Mouse (Mus musculus) CH12.LX (cell line): ENCODE data around the gene Hba-x. TPM values are rescaled to one million over a fixed set of nuclear protein-coding genes. Genes with fewer than 3 reads are reported as not detected.
"Not testable (repeated sequence)": the region's sequence is repeated elsewhere in the genome, so short reads cannot be mapped to it uniquely, and the experiment has no call there.

Source experiments
- DNase-seq: peaks from one replicate; pipeline ENCODE4 v3.0.0-alpha.2; 2013; ENCODE audit errors: extremely low read depth
- H3K27ac ChIP-seq: 2 replicates; pipeline ENCODE4 v1.5.1; 2012; ENCODE audit warnings: low read depth, mild to moderate bottlenecking, control low read depth, moderate library complexity; ENCODE audit not compliant: insufficient read depth
- H3K27me3 ChIP-seq: replicated peaks from 2 replicates; pipeline ENCODE3; 2012; ENCODE audit warnings: inconsistent platforms
- H3K36me3 ChIP-seq, 2 experiments: replicated peaks in 1 of 2; 2 replicates each; pipeline versions ENCODE3 to v1.6.1; 2012; ENCODE audit warnings: inconsistent platforms in 1 of 2, low read length in 1 of 2, mild to moderate bottlenecking in 1 of 2, mixed read lengths in 1 of 2, moderate library complexity in 1 of 2; ENCODE audit not compliant: control insufficient read depth in 1 of 2, insufficient read depth in 1 of 2
- H3K4me1 ChIP-seq, 2 experiments: 2 replicates each; pipeline ENCODE4 v1.6.1; 2012; ENCODE audit warnings: inconsistent platforms in 1 of 2, moderate library complexity in 1 of 2; ENCODE audit not compliant: insufficient read depth in 2 of 2, control insufficient read depth in 1 of 2
- H3K4me2 ChIP-seq: 2 replicates; pipeline ENCODE4 v1.6.1; 2012; ENCODE audit warnings: low read depth, mild to moderate bottlenecking, control low read depth; ENCODE audit not compliant: poor library complexity, insufficient read depth, severe bottlenecking
- H3K4me3 ChIP-seq, 3 experiments: fragments of 150-350 bp in 1 of 3; sonication (generic) in 1 of 3; replicated peaks in 1 of 3; 2 replicates each; pipeline versions ENCODE3 to v1.5.1; 2011 to 2012; ENCODE audit warnings: low read depth in 2 of 3, low read length in 2 of 3, mild to moderate bottlenecking in 2 of 3, moderate library complexity in 2 of 3, control low read depth in 1 of 3, improper control_type of control experiment in 1 of 3, inconsistent platforms in 1 of 3, mixed read lengths in 1 of 3; ENCODE audit not compliant: poor library complexity in 1 of 3
- H3K79me2 ChIP-seq: replicated peaks from 2 replicates; pipeline ENCODE4 v1.6.1; 2012; ENCODE audit warnings: mild to moderate bottlenecking, moderate library complexity; ENCODE audit not compliant: control insufficient read depth, poor library complexity, insufficient read depth, severe bottlenecking; ENCODE audit errors: extremely low read depth
- H3K9ac ChIP-seq: 2 replicates; pipeline ENCODE4 v1.6.1; 2012; ENCODE audit warnings: low read depth, mild to moderate bottlenecking, control low read depth, moderate library complexity; ENCODE audit not compliant: insufficient read depth
- H3K9me3 ChIP-seq: replicated peaks from 2 replicates; pipeline ENCODE3; 2012; ENCODE audit warnings: low read length, inconsistent platforms, mixed read lengths
- CHD1 ChIP-seq: IDR thresholded peaks from 2 replicates; pipeline ENCODE4 v1.6.1; 2012; ENCODE audit warnings: low read depth, low read length, improper control_type of control experiment, inconsistent platforms
- CTCF ChIP-seq, 2 experiments: IDR thresholded peaks in 1 of 2; conservative IDR thresholded peaks in 1 of 2; 2 replicates each; pipeline ENCODE4 v1.5.1; 2011 to 2012; ENCODE audit warnings: low read depth in 2 of 2, low read length in 2 of 2, improper control_type of control experiment in 1 of 2, inconsistent platforms in 1 of 2, mild to moderate bottlenecking in 1 of 2, moderate library complexity in 1 of 2
- E2F4 ChIP-seq: IDR thresholded peaks from 2 replicates; pipeline ENCODE4 v1.6.1; 2011; ENCODE audit warnings: low read depth, low read length, improper control_type of control experiment; ENCODE audit not compliant: insufficient replicate concordance
- ELF1 ChIP-seq: IDR thresholded peaks from 2 replicates; pipeline ENCODE4 v1.6.1; 2014; ENCODE audit warnings: low read depth, mild to moderate bottlenecking, inconsistent platforms, low read length, improper control_type of control experiment
- GABPA ChIP-seq: IDR thresholded peaks from 2 replicates; pipeline ENCODE4 v1.6.1; 2012; ENCODE audit warnings: low read depth, low read length, improper control_type of control experiment, inconsistent platforms; ENCODE audit not compliant: insufficient replicate concordance
- IRF4 ChIP-seq: IDR thresholded peaks from 2 replicates; pipeline ENCODE4 v1.6.1; 2014; ENCODE audit warnings: low read depth, mild to moderate bottlenecking, inconsistent platforms, low read length, improper control_type of control experiment
- JUN ChIP-seq: IDR thresholded peaks from 2 replicates; pipeline ENCODE4 v1.6.1; 2011; ENCODE audit warnings: low read depth, mild to moderate bottlenecking, low read length, improper control_type of control experiment, moderate library complexity; ENCODE audit not compliant: insufficient read depth
- KAT2A ChIP-seq: IDR thresholded peaks from 2 replicates; pipeline ENCODE4 v1.6.1; 2012; ENCODE audit warnings: low read length, improper control_type of control experiment, inconsistent platforms; ENCODE audit not compliant: insufficient replicate concordance
- MAZ ChIP-seq: IDR thresholded peaks from 2 replicates; pipeline ENCODE4 v1.6.1; 2012; ENCODE audit warnings: low read depth, mild to moderate bottlenecking, inconsistent platforms, low read length, improper control_type of control experiment, moderate library complexity
- RCOR1 ChIP-seq: conservative IDR thresholded peaks from 2 replicates; pipeline ENCODE4 v1.6.1; 2012; ENCODE audit warnings: low read depth, mild to moderate bottlenecking, inconsistent platforms, low read length, improper control_type of control experiment
- SIN3A ChIP-seq: IDR thresholded peaks from 2 replicates; pipeline ENCODE4 v1.6.1; 2012; ENCODE audit warnings: low read length, improper control_type of control experiment, inconsistent platforms
- ZC3H11A ChIP-seq: IDR thresholded peaks from 2 replicates; pipeline ENCODE4 v1.6.1; 2012; ENCODE audit warnings: low read depth, mild to moderate bottlenecking, inconsistent platforms, low read length, improper control_type of control experiment
- ZKSCAN1 ChIP-seq: IDR thresholded peaks from 2 replicates; pipeline ENCODE4 v1.6.1; 2012; ENCODE audit warnings: low read depth, inconsistent platforms, low read length, improper control_type of control experiment, borderline replicate concordance
- dilution Hi-C: fragments of 300-500 bp; cut with MboI; formaldehyde crosslinking; loops from 2 replicates; pipeline ENCODE4 v1.14.3; 2020; ENCODE audit warnings: low sequenced_read_pairs; ENCODE audit not compliant: extremely low pct_unique_long_range_greater_than_20kb, extremely low pct_ligation_motif_present
- in situ Hi-C: fragments of 300-500 bp; cut with MboI; formaldehyde crosslinking; loops from 3 replicates; pipeline ENCODE4 v1.14.3; 2019; ENCODE audit warnings: low sequenced_read_pairs, low pct_ligation_motif_present, low pct_unique_long_range_greater_than_20kb, mixed read lengths
- polyA plus RNA-seq: library from polyadenylated mRNA; unstranded; fragments of >175 nt; gene quantifications from 2 replicates; pipeline ENCODE4 v1.2.1, GENCODE M21; 2012; ENCODE audit warnings: low read depth; ENCODE audit not compliant: insufficient read length
- total RNA-seq, 2 experiments: library from RNA; depleted of rRNA; stranded (reverse); fragments of 300-350 nt in 1 of 2; fragments of >200 nt in 1 of 2; gene quantifications; 2 replicates each; pipeline ENCODE4 v1.2.3; 2012 to 2014

Gene Hba-x
- total and polyA plus RNA-seq, 3 experiments: not detected

GRCm38 (mm10) chr11:32280646-32281045 is 4.4 kb downstream of the Hba-x start:
- no peak overlapping the region for H3K9ac ChIP-seq

GRCm38 (mm10) chr11:32281416-32282144 is 5.4 kb downstream of the Hba-x start:
- no peaks in the 10 kb centered on the region for H3K79me2 ChIP-seq
- dilution Hi-C loops: no loop called here
- H3K4me2 ChIP-seq: no peak overlapping the region
- TF ChIP-seq CTCF (conservative IDR thresholded peaks at IDR 0.05 in 1 of 2, IDR thresholded peaks at IDR 0.05 in 1 of 2; ENCODE audit: low read depth in 2 of 2, low read length in 2 of 2) (no peak), RCOR1 (no peak), E2F4 (no peak), MAZ (no peak), JUN (no peak), IRF4 (no peak), CHD1 (no peak), ELF1 (no peak), SIN3A (no peak), ZKSCAN1 (no peak)
- TF ChIP-seq, all 38 proteins: peak for 0
- Histone ChIP-seq H3K9me3 (no peaks in the 10 kb centered on the region), H3K4me3 (no peak overlapping the region), H3K9ac (no peak overlapping the region), H3K4me1 (peaks cover 4 to 19% of the 10 kb centered on the region in 2 experiments; a peak in 3 of 4 replicates), H3K27ac (no peak overlapping the region), H3K36me3 (no peaks in the 10 kb centered on the region), H3K27me3 (peaks cover 13% of the 10 kb centered on the region)
- no peak for DNase-seq
- in situ Hi-C loops: no loop called here

More at GRCm38 (mm10) chr11:32280646-32281045, 4.4 kb downstream of the Hba-x start:
- TF ChIP-seq ZC3H11A (no peak), KAT2A (no peak), GABPA (no peak)
- dilution Hi-C loops (no loop called here), in situ Hi-C loops (no loop called here)
- Histone ChIP-seq H3K79me2 (no peaks in the 10 kb centered on the region), H3K27ac (no peak overlapping the region), H3K9me3 (no peaks in the 10 kb centered on the region), H3K4me2 (no peak overlapping the region), H3K27me3 (peaks cover 15% of the 10 kb centered on the region), H3K4me1 (peaks cover 4 to 16% of the 10 kb centered on the region in 2 experiments; a peak in 2 of 4 replicates), H3K4me3 (no peak overlapping the region), H3K36me3 (no peaks in the 10 kb centered on the region)
- DNase-seq: no peak

- not testable (repeated sequence) for H3K4me3 ChIP-seq
- peaks cover 4 to 20% of the 10 kb centered on the region in 2 experiments; a peak in 3 of 4 replicates for H3K4me1 ChIP-seq
Measured at GRCm38 (mm10) chr11:32283091-32283777, 7.0 kb downstream of the Hba-x start, which contains the start of gene Hba-a1. Hba-a1 (plus strand) TSS chr11:32283511.

GRCm38 (mm10) chr11:32284582-32284981 is 8.4 kb downstream of the Hba-x start:
- H3K9ac ChIP-seq, DNase-seq, H3K27ac ChIP-seq, in situ Hi-C loops, H3K79me2 ChIP-seq, dilution Hi-C loops, H3K4me2 ChIP-seq, H3K9me3 ChIP-seq, H3K36me3 ChIP-seq, H3K4me3 ChIP-seq: not testable (repeated sequence)
- Histone ChIP-seq H3K27me3 (peaks cover 14% of the 10 kb centered on the region), H3K4me1 (peaks cover 2 to 20% of the 10 kb centered on the region in 2 experiments; a peak in 2 of 4 replicates)

More at GRCm38 (mm10) chr11:32283091-32283777, 7.0 kb downstream of the Hba-x start, which contains the start of gene Hba-a1:
- H3K27ac ChIP-seq, H3K79me2 ChIP-seq, H3K36me3 ChIP-seq, H3K9ac ChIP-seq, dilution Hi-C loops, in situ Hi-C loops, H3K9me3 ChIP-seq, DNase-seq: not testable (repeated sequence)
- Histone ChIP-seq H3K27me3 (peaks cover 14% of the 10 kb centered on the region), H3K4me2 (peak within 1 kb of the TSS; percentile 29; the same call in 1 of the 2 replicates)
